Mouse (Mus musculus) layer of hippocampus, postnatal 25 days (tissue): ENCODE data around the gene Pdyn. TPM values are rescaled to one million over a fixed set of nuclear protein-coding genes. Genes with fewer than 3 reads are reported as not detected.

Experiments
- DNase-seq, 2 experiments: peaks; one replicate each; pipeline ENCODE4 v3.0.0; 2022; ENCODE audit warnings: mixed read lengths in 2 of 2, low spot score in 1 of 2; ENCODE audit errors: extremely low spot score in 1 of 2
- total RNA-seq, 2 experiments: library from RNA; stranded (reverse); gene quantifications; 2 replicates each; pipeline ENCODE4 v1.2.3; 2021

Gene Pdyn
- total RNA-seq = 10 to 100 TPM; 10.4 to 11.8 TPM

GRCm38 (mm10) chr2:129699484-129700158, at the start of gene Pdyn:
Gene Pdyn (minus strand): TSS chr2:129699844.
- peak in 1 of 2 experiments; percentile 21 for DNase-seq

DNA sequence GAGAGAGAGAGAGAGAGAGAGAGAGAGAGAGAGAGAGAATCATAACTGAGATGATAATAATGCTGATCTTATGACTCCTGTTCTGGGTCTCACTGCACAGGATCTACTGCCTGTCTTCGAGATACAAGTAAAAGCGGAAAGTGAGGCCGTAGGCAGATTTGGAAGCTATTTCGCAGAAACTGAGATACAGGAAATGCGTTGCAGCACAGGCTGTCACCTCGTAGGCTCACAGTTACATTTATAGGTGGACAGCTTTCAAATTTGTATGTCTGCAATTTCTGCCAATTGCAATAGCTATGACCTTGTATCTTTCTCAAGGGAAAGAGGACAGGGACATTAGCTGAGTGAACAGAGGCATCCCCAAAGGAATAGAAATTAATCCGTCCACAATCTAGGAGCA, 42.4 kb upstream of the Pdyn start:
- no peak for DNase-seq

DNA sequence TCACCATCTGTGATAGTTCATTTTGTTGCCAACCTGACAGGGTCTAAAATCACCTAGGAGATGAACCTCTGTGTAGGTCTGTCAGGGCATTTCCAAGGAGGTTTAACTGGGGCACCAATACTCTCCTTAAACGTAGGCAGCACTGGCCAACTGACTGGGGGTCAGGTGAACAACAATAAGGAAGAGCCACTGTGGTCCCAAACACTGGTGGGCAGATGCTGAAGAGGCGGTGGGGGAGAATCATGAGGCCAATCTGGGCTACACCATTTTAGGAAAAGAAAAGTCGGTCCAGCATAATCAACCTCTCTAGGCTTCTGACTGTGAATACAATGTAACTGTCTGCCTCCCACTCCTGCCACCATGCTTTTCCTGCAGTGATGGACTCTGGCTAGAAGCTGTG, 40.9 kb upstream of the Pdyn start:
- DNase-seq = peak; percentile 15 to 42

DNA sequence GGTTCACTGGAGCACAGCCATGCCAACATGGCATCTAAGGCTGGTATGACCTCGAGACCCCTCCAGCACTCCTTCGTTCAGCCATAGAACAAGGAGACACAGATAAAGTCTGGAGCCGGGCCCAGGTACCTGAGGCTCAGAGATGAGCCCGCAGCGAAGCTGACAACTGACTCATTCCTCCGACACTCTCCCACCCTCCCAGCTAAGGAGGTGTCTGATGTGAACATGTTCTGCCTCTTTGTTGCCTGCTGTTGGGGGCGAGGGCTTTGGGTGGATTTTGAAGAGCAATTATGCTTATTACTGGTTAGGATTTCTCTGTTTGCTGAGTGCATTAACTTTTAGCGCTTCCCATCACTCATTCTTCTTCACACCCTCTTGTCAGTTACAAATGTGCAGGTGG, 34.4 kb upstream of the Pdyn start:
- DNase-seq = no peak

- DNase-seq = no peak
Observed at GRCm38 (mm10) chr2:129729681-129730080, 30.0 kb upstream of the Pdyn start.

- DNase-seq = peak in 1 of 2 experiments; percentile 57
Observed at GRCm38 (mm10) chr2:129715671-129716070, 16.0 kb upstream of the Pdyn start.

GRCm38 (mm10) chr2:129713026-129713544, 13.4 kb upstream of the Pdyn start:
- no peak for DNase-seq

DNA sequence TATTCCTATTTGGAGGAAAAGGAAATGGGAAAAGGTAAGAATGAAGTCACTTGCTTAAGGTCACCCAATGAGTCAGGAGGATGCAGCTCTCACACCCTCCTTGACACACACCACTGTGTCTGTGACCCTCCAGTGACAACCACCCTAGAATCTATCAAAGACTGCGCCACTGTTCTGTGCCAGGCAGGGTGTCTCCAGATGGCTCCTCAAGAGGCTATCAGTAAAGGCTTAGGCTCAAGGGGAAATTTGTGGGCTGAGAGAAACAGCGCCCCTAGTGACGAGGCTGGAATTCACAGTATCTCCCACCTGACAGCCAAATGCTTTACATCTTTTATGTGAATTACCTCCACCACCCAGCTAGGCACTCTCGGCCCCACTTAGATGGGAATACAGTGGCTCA, 3.6 kb downstream of the Pdyn start:
- peak in 1 of 2 experiments; percentile 63 for DNase-seq

DNA sequence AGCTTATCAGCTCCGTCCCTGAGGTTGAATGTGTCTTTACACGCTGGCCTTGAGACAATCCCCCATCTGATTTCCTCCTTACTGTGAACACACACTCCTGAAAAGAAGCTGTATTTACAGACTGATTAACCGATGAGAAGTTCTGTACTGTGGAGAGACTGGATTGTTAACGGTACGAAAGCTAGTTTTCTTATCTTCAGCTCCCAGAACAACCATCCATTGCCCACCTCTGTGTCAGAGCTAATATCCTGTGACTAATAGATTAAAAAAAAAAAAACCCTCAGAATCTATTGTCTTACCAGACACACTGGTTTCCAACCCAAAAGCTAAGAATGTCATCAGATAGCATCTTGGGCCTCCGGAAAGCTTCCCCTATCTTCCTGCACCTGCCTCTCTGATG, 5.3 kb downstream of the Pdyn start:
- DNase-seq = no peak

- no peak for DNase-seq
Observed at GRCm38 (mm10) chr2:129692694-129693093, 7.0 kb downstream of the Pdyn start.

DNA sequence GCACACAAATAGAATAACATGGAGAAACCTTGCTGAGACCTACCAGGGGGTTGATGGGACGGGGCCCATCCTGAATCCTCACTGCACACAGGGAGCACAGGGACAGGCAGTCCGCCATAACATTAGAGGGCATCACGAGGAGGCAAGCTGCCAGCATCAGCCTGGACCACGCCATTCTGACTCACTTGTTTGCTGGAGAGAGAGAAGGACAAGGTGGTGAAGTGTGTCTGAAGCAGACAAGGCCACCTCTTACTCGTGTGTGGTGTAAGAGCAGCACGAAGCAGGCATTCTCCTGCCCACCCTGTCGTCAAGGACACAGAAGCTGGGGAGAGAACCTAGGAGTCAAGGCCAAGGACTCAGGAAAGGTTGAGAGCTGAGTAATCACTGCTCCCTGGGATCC, 9.9 kb downstream of the Pdyn start:
- DNase-seq = no peak

- DNase-seq = no peak
Observed at GRCm38 (mm10) chr2:129688036-129688625, 11.5 kb downstream of the Pdyn start.

DNA sequence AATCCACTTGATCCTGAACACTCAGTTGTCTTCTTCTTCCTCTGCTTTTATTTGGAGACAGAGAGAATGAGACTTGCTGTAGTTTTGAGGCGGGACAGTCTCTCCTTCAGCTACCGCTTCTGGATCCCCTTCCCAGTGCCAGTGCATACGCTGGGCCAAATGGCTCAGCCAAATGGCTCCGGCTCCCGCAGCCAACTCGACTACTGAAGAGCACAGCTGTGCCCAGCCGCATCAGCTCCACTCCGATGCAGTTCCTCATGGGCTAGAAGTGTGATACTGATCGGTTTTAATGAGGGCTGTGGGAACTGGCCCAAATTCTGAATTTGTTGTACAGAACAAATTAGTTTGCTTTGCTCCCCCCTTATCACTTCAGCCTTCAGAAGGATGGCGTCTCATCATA, 12.7 kb downstream of the Pdyn start:
- peak in 1 of 2 experiments; percentile 41 for DNase-seq

DNA sequence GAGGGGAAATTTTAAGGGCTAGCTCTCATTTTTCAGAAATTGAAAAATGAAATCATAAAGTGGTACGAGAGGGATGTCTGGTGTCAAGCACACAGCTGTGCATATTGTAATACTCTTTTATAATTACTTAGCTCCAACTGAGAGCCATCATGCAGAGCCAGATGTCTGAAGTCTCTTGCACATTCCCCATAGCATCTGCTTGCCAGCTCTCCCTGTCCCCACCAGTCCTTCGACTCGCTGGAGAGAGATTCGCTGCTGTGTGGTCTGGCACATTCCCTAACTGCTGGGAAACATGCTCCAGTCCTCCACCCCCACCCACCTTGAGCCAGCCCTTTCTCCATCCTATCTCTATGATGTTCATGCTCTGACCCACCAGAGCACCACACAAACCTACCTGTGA, 15.6 kb downstream of the Pdyn start:
- DNase-seq = no peak

GRCm38 (mm10) chr2:129680236-129680635, 19.4 kb downstream of the Pdyn start:
- DNase-seq = no peak

GRCm38 (mm10) chr2:129679066-129679465, 20.6 kb downstream of the Pdyn start:
- no peak for DNase-seq

- DNase-seq = no peak
Observed at GRCm38 (mm10) chr2:129677664-129678063, 22.0 kb downstream of the Pdyn start.

DNA sequence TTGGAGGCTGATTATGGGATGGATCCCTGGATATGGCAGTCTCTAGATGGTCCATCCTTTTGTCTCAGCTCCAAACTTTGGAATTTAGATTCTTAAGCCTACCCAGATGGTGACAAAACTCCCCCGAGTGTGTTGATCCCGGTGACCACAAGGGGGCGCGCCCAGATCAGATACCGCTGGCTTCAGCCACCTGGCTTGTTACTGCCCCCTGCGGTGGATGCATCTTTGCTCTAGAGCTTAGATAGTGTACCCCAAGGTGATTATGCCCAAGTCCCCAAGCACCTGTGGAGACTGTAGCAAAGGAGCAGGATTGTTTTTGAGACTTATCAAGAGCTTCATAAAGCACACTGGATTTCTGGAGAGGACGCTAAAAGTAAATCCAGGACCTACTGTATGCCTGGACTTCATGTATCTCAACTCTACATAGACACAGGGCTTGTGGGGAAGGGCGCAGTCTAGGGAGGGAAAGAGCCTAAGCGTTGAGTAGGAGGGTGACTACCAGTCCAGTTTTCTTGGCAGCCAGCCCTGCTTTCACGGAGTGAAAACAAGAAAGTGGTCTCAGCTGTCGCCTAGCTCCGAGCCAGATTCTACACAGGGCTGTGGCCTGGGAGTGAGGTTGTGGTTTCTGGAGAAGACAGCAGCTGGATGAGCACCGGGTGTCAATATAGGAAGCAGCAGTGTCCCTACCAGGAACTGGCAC, 24.6 kb downstream of the Pdyn start:
- peak; percentile 80 to 97 for DNase-seq

DNA sequence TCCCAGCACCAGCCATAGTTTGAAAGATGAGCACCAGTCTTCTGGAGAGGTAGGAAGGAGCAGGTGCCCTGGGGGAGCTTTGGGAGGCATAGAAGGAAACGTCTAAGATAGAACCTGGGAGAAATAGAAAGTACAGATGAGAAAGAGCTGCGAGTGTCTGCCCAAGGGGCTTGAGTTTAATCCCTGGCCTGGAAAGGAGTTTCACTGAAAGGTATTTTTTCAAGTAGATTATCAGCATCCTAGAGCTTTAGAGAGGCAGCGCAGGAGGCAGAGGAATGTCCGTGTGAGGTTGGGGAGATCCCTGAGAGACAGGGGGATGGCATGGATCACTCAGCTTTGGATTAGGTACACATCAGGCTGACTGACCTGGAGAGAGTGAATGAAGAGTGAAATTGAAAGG, 27.7 kb downstream of the Pdyn start:
- DNase-seq = no peak

DNA sequence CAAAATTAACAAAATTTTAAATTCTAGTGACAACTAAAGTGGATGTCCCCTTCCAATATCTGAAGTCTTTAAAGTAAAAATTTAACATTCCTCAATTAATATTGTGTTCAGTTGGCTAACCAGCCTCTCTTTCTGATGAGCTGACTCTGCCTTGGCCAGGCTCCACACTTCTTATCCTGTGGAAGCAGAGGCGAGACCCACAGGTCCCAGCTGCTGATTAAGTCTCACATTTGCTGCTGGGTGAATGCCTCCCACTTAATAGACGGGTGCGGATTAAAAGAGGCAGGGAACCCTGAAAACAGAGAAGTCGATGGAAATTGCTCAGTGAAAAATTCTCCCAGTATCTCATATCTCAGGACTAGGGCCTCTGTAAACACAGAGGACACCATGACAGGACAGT, 37.2 kb downstream of the Pdyn start:
- DNase-seq = no peak

DNA sequence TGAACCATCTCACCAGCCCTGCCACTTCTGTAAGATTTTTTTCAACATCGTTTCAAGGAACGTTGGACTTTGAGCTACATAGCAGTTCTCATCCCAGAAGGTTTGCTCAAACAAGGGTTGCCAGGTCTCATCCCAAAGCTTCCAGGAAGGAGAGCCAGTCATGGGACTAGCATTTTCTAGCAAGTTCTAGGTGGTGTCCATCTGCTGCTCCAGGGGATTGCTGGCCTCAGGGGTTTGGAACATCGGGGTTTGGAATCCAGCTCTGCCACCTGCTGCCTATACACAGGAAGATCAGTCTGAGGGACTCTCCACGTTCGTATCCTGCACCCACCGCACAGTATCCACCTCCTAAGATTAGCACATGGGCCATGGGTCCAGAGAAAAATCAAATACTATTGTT, 39.6 kb downstream of the Pdyn start:
- no peak for DNase-seq

DNA sequence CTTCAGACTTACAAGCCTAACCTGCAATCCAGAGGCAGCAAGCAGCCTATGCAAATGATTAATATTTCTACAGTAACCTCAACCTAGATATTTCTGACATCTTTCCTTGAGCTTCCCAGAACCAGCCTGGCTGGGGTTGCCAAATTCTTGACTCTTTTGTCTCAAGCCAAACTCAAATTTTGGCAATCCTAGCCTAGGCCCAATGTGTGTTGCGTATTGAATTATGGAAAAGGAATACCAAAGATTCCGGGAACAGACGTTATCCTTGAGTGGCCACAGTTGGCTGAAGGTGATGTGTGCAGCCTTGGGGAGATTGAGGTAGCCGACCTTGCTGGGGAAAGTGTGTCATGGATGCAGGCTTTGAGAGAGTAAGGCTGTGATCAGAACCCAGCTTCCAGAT, 40.8 kb downstream of the Pdyn start:
- no peak for DNase-seq
